Mouse (Mus musculus): ENCODE results near the gene Sgo2a. TPM values are rescaled to one million over a fixed set of nuclear protein-coding genes. Genes with fewer than 3 reads are reported as not detected.

The Sgo2a gene
- total and polyA plus RNA-seq, 2 experiments: 0.28 TPM; not detected in 1

DNA sequence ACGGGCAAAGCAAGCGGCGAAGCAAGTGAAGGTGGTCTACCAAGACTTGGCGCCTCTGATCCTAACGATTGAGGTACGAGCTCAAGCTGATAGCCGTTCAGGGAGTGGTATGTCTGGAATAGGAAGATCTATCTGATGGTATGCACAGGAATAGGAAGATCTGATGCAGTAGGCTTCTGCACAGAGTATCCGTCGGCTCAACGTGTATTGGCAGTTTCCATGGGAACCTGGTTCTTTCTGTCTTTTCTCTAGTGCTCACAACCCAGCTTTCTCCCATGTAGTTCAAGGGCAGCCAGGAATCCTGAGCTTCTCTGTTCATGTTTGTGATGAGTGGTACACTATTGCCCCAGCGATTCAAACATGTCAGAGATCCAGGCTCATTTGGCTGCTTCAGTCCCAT is 74.3 kb downstream of the Sgo2a start:
- Histone ChIP-seq H3K27me3 (ENCODE audit: control insufficient read depth, insufficient read depth, low read length) (no peaks in the 10 kb centered on the region), H3K79me2 (ENCODE audit: control insufficient read depth, insufficient read depth, low read length) (no peaks in the 10 kb centered on the region), H3K27ac (replicated peaks; ENCODE audit: insufficient read depth, low read depth, low read length) (no peak overlapping the region; the same call in 1 of the 2 replicates), H3K4me1 (ENCODE audit: control insufficient read depth, insufficient read depth, low read length) (peaks cover 11% of the 10 kb centered on the region), H3K36me3 (ENCODE audit: control insufficient read depth, insufficient read depth, low read length) (peaks cover 77% of the 10 kb centered on the region), H3K4me3 (ENCODE audit: insufficient read depth, low read depth, low read length) (no peak overlapping the region), H3K9ac (ENCODE audit: low read depth, low read length) (no peak overlapping the region)
- 94% methylated on average over 11 of the region's 11 CpGs for WGBS
- DNase-seq (ENCODE audit: extremely low read depth, low read depth, low spot score): no peak
- TF ChIP-seq POLR2A (IDR thresholded peaks at IDR 0.05; ENCODE audit: extremely low read depth, insufficient read depth, low read length): no peak
- TF ChIP-seq CTCF (IDR thresholded peaks at IDR 0.05; ENCODE audit: low read depth, low read length): no peak

GRCm38 (mm10) chr1:58071006-58071405 is 75.2 kb downstream of the Sgo2a start:
- WGBS: 37% methylated on average over 9 of the region's 9 CpGs
- DNase-seq (ENCODE audit: extremely low read depth, low read depth, low spot score): no peak
- H3K27ac ChIP-seq (replicated peaks; ENCODE audit: insufficient read depth, low read depth, low read length): peak overlapping the region; percentile 77
- no peak overlapping the region for H3K4me3 ChIP-seq (ENCODE audit: insufficient read depth, low read depth, low read length)
- no peaks in the 10 kb centered on the region for H3K79me2 ChIP-seq (ENCODE audit: control insufficient read depth, insufficient read depth, low read length)
- no peak overlapping the region for H3K9ac ChIP-seq (ENCODE audit: low read depth, low read length)
- TF ChIP-seq POLR2A (IDR thresholded peaks at IDR 0.05; ENCODE audit: extremely low read depth, insufficient read depth, low read length) (no peak), CTCF (IDR thresholded peaks at IDR 0.05; ENCODE audit: low read depth, low read length) (no peak)
- H3K4me1 ChIP-seq (ENCODE audit: control insufficient read depth, insufficient read depth, low read length): peaks cover 11% of the 10 kb centered on the region
- no peaks in the 10 kb centered on the region for H3K27me3 ChIP-seq (ENCODE audit: control insufficient read depth, insufficient read depth, low read length)
- peaks cover 77% of the 10 kb centered on the region for H3K36me3 ChIP-seq (ENCODE audit: control insufficient read depth, insufficient read depth, low read length)

DNA sequence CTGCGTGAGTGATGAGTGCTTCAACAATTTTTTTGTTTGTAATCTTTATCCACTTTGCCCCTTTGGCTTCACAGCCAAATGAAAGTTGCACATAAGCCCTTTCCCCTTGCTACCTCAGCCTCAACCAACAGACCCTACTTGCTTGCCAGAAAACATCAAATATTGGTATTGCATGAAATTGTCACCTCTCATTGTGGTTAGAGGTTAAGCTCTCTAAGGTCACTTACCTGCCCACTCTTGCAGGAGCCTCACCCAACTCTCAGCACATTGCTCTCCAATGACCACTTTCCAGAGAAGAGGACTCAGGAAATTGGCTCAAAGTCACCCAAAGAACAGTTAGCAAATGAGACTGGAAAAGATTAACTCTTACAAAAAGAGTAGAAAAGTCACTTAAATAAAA is 75.7 kb downstream of the Sgo2a start:
- H3K27ac ChIP-seq (replicated peaks; ENCODE audit: insufficient read depth, low read depth, low read length): no peak overlapping the region; the same call in 1 of the 2 replicates
- WGBS: 14% methylated on average over 1 of the region's 1 CpGs
- H3K79me2 ChIP-seq (ENCODE audit: control insufficient read depth, insufficient read depth, low read length): no peaks in the 10 kb centered on the region
- peaks cover 78% of the 10 kb centered on the region for H3K36me3 ChIP-seq (ENCODE audit: control insufficient read depth, insufficient read depth, low read length)
- TF ChIP-seq CTCF (IDR thresholded peaks at IDR 0.05; ENCODE audit: low read depth, low read length): no peak
- no peak for TF ChIP-seq POLR2A (IDR thresholded peaks at IDR 0.05; ENCODE audit: extremely low read depth, insufficient read depth, low read length)
- H3K9ac ChIP-seq (ENCODE audit: low read depth, low read length): no peak overlapping the region
- no peaks in the 10 kb centered on the region for H3K27me3 ChIP-seq (ENCODE audit: control insufficient read depth, insufficient read depth, low read length)
- peaks cover 12% of the 10 kb centered on the region for H3K4me1 ChIP-seq (ENCODE audit: control insufficient read depth, insufficient read depth, low read length)
- DNase-seq (ENCODE audit: extremely low read depth, low read depth, low spot score): peak; percentile 97
- no peak overlapping the region for H3K4me3 ChIP-seq (ENCODE audit: insufficient read depth, low read depth, low read length)

DNA sequence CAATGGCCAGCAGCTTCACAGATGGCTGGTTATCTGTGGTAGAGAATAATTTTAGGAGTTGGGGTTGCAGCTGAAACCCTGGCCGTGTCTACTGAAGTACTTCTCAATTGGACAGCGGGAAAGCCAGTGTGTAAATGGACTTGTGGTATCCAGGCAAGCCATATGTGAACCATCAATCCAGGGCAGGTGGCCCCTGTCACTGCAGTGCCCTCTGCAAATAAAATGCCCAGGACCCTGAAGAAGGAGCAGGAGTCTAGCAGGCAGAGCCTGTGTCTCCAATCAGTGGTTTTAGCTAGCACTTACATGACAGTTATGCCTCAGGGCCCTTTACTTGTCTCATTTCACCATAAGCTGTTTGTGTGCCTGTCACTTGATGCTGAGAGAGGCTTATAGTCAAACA is 76.6 kb downstream of the Sgo2a start:
- H3K4me3 ChIP-seq (ENCODE audit: insufficient read depth, low read depth, low read length): no peak overlapping the region
- H3K4me1 ChIP-seq (ENCODE audit: control insufficient read depth, insufficient read depth, low read length): peaks cover 18% of the 10 kb centered on the region
- H3K27me3 ChIP-seq (ENCODE audit: control insufficient read depth, insufficient read depth, low read length): no peaks in the 10 kb centered on the region
- H3K79me2 ChIP-seq (ENCODE audit: control insufficient read depth, insufficient read depth, low read length): no peaks in the 10 kb centered on the region
- H3K9ac ChIP-seq (ENCODE audit: low read depth, low read length): no peak overlapping the region
- H3K27ac ChIP-seq (replicated peaks; ENCODE audit: insufficient read depth, low read depth, low read length): peak overlapping the region; percentile 66
- peaks cover 79% of the 10 kb centered on the region for H3K36me3 ChIP-seq (ENCODE audit: control insufficient read depth, insufficient read depth, low read length)
- TF ChIP-seq CTCF (IDR thresholded peaks at IDR 0.05; ENCODE audit: low read depth, low read length) (no peak), POLR2A (IDR thresholded peaks at IDR 0.05; ENCODE audit: extremely low read depth, insufficient read depth, low read length) (no peak)
- DNase-seq (ENCODE audit: extremely low read depth, low read depth, low spot score): no peak
- WGBS: 96% methylated on average over 2 of the region's 2 CpGs

DNA sequence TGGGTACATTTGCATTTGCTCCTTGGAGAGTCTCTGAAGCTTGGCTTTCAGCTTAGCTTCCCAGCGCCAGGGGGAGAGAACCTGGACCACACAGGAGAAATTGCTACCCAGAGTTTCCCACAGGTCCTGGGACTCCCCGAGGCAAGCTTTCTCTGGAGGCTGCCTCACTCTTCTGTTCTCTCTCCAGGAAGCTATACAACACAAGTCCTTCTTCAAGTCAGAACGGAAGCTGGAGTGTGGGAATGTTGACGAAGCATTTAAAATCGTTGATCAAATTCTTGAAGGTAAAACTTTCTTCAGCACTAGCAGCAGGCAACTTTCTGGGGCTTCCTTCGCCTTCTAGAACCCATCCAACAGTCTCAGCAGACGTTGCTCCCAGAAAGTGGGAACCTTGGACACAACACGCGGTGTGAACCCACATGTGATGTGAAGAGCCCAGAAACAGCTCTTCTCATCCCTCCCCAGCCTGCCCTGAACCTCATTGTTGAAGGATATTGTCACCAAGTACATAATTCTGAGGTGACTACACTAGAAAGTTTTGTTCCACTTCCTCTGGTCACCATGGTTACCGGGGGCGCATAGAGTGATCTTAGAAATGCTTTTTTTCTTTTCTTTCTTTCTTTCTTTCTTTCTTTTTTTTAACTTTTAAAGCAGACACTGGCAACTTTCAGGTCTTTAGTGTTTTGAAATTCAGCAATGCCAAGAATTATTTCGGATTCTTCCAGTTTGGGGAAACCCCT is 77.4 kb downstream of the Sgo2a start:
- H3K27me3 ChIP-seq (ENCODE audit: control insufficient read depth, insufficient read depth, low read length): no peaks in the 10 kb centered on the region
- no peak overlapping the region for H3K9ac ChIP-seq (ENCODE audit: low read depth, low read length)
- peaks cover 18% of the 10 kb centered on the region for H3K4me1 ChIP-seq (ENCODE audit: control insufficient read depth, insufficient read depth, low read length)
- H3K36me3 ChIP-seq (ENCODE audit: control insufficient read depth, insufficient read depth, low read length): peaks cover 78% of the 10 kb centered on the region
- H3K27ac ChIP-seq (replicated peaks; ENCODE audit: insufficient read depth, low read depth, low read length): no peak overlapping the region
- no peak overlapping the region for H3K4me3 ChIP-seq (ENCODE audit: insufficient read depth, low read depth, low read length)
- H3K79me2 ChIP-seq (ENCODE audit: control insufficient read depth, insufficient read depth, low read length): no peaks in the 10 kb centered on the region
- no peak for DNase-seq (ENCODE audit: extremely low read depth, low read depth, low spot score)
- WGBS: 91% methylated on average over 12 of the region's 12 CpGs
- TF ChIP-seq CTCF (IDR thresholded peaks at IDR 0.05; ENCODE audit: low read depth, low read length) (no peak), POLR2A (IDR thresholded peaks at IDR 0.05; ENCODE audit: extremely low read depth, insufficient read depth, low read length) (no peak)

DNA sequence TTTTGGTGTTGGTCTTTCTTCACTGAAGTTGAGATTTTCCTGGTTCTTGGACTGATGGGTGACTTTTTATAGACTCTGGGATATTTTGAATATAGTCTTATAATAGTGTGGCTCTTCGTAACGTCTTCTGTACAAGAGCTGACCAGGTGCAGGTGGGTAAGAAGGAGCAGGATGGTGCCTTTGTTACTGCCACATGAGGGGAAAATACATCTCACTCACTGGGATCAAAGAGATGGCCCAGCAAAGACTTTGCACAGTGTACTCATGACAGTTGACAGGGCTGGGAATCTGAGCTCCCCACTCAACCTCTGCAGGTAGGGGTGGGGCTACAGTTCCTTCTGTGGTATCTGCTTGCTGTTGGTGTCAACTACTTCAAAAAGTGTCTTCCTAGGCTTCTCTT is 78.5 kb downstream of the Sgo2a start:
- WGBS: 99% methylated on average over 2 of the region's 2 CpGs
- Histone ChIP-seq H3K4me1 (ENCODE audit: control insufficient read depth, insufficient read depth, low read length) (peaks cover 22% of the 10 kb centered on the region), H3K79me2 (ENCODE audit: control insufficient read depth, insufficient read depth, low read length) (no peaks in the 10 kb centered on the region), H3K9ac (ENCODE audit: low read depth, low read length) (no peak overlapping the region), H3K27ac (replicated peaks; ENCODE audit: insufficient read depth, low read depth, low read length) (no peak overlapping the region), H3K36me3 (ENCODE audit: control insufficient read depth, insufficient read depth, low read length) (peaks cover 72% of the 10 kb centered on the region), H3K4me3 (ENCODE audit: insufficient read depth, low read depth, low read length) (no peak overlapping the region), H3K27me3 (ENCODE audit: control insufficient read depth, insufficient read depth, low read length) (no peaks in the 10 kb centered on the region)
- no peak for DNase-seq (ENCODE audit: extremely low read depth, low read depth, low spot score)
- TF ChIP-seq POLR2A (IDR thresholded peaks at IDR 0.05; ENCODE audit: extremely low read depth, insufficient read depth, low read length): no peak
- no peak for TF ChIP-seq CTCF (IDR thresholded peaks at IDR 0.05; ENCODE audit: low read depth, low read length)

Other genes starting within 250 kb of the Sgo2a start
- 0.67 and 1.3 TPM in 2 replicates for gene Spats2l, start 221.8 kb upstream of the Sgo2a start, total RNA-seq (2014; rRNA removed)
- 0.12 and 0.35 TPM in 2 replicates for gene Spats2l, start 221.8 kb upstream of the Sgo2a start, polyA plus RNA-seq (2012; rRNA removed)
- 8.3 and 8.9 TPM in 2 replicates for gene Kctd18, start 23.0 kb downstream of the Sgo2a start, total RNA-seq (2014; rRNA removed)
- gene Kctd18, start 23.0 kb downstream of the Sgo2a start, polyA plus RNA-seq (2012; rRNA removed): 2.1 and 2.9 TPM in 2 replicates
- 37.1 and 53.2 TPM in 2 replicates for gene Aox1, start 34.0 kb downstream of the Sgo2a start, total RNA-seq (2014; rRNA removed)
- 17.8 and 19.5 TPM in 2 replicates for gene Aox1, start 34.0 kb downstream of the Sgo2a start, polyA plus RNA-seq (2012; rRNA removed)
- 244 and 296 TPM in 2 replicates for gene Aox3, start 117.2 kb downstream of the Sgo2a start, total RNA-seq (2014; rRNA removed)
- gene Aox3, start 117.2 kb downstream of the Sgo2a start, polyA plus RNA-seq (2012; rRNA removed): 56.6 and 59.0 TPM in 2 replicates
- not detected in 2 replicates for gene Aox4, start 214.4 kb downstream of the Sgo2a start, total RNA-seq (2014; rRNA removed)
- not detected in 2 replicates for gene Aox4, start 214.4 kb downstream of the Sgo2a start, polyA plus RNA-seq (2012; rRNA removed)